Mouse (Mus musculus) heart, adult 2 months (tissue): ENCODE measurements around the gene Il2ra.

ENCODE experiments used
- CTCF ChIP-seq: fragments of 200-600 bp; IDR thresholded peaks from 2 replicates; pipeline ENCODE4 v1.8.1; 2022; ENCODE audit warnings: antibody characterized with exemption, mild to moderate bottlenecking, moderate library complexity
- POLR2A ChIP-seq: fragments of 200-500 bp; IDR thresholded peaks from 2 replicates; pipeline ENCODE4 v1.6.1; 2011; ENCODE audit warnings: mild to moderate bottlenecking, low read depth, low read length, control low read depth; ENCODE audit not compliant: insufficient read depth

DNA sequence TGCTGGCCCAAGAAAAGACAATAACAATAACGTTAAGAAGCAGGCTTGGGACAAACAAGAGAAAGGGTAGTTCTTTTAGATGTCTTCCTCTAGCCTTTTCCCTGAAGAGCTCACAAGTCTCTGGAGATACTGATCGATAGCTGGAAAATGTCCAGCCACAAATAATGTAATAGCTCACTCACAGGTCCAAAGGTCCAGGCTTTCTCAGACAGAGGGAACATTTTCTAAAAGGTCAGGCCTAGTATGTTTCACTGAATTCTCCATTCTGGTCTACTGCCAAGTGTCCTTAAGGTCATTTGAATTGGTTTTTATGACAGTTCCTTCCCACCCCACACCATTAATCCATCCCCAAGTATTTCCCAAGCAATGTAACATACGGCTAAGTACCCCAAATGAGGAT lies 70.4 kb downstream of the Il2ra start:
- TF ChIP-seq POLR2A (no peak), CTCF (no peak)
